Mouse (Mus musculus): ENCODE measurements at regions not wholly inside any gene's neighbourhood (a gene's known extent, or its start where the extent isn't known, plus 50 kb on each side); places are given as distances from the start of the nearest gene placed in this dataset.
A peak's percentile ranks its signal among the peaks of the same experiment; 100 is the strongest.

DNA sequence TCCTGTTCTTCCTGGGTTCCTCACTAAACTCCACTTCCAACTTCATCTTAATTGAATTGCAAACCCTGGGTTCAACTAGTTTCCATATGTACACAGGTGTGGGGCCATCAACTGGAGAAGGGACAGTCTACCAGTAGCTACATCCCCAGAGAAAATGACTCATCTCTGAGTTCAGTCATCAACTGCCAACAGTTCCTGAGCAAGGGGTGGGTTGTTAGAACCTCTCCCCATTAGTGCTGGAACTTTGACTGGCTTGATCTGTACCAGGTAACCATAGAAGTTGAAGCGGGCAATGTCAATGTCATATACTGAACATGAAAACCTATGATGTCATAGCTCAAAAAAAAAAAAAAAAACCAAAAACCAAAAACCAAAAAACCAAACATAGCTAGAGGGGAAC, 69.8 kb downstream of the Gm21750 start:
- WGBS, result 94% methylated on average over 1 of the region's 1 CpGs
- H3K36me3 ChIP-seq (replicated peaks), result no peaks in the 10 kb centered on the region
- H3K4me2 ChIP-seq, result no peak overlapping the region
- H3K27me3 ChIP-seq, result no peaks in the 10 kb centered on the region
- no peak overlapping the region for H3K9ac ChIP-seq
- H3K27ac ChIP-seq, result no peak overlapping the region
- no peak for ATAC-seq (ENCODE audit: low FRiP score)
- H3K4me3 ChIP-seq (replicated peaks), result no peak overlapping the region
- peaks cover 4% of the 10 kb centered on the region; the same call in 1 of the 2 replicates for H3K4me1 ChIP-seq
- no peaks in the 10 kb centered on the region for H3K9me3 ChIP-seq

DNA sequence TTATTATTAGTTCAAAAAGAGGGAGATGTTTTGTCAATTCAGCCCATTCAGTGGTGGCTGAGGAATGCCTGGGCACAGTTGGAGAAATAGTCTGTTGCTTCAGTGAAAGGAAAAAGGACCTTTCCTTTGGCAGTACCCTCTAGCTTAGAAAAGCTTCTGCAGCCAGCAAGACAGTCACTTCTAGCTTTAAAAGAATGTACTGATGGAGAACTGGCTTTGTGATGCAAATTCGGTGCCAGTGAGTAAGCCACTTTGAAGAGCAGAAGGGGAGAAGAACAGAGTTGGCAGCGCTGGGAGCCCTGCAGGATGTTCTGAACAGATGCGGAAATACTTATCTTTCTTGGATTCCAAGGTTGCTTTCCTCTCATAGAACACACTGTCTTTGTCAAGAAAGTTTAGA, 71.1 kb downstream of the Gm21750 start:
- Histone ChIP-seq H3K4me1 (peaks cover 4% of the 10 kb centered on the region; the same call in 1 of the 2 replicates), H3K4me3 (replicated peaks) (no peak overlapping the region), H3K27me3 (no peaks in the 10 kb centered on the region), H3K36me3 (replicated peaks) (no peaks in the 10 kb centered on the region), H3K9ac (no peak overlapping the region), H3K27ac (no peak overlapping the region), H3K4me2 (no peak overlapping the region), H3K9me3 (no peaks in the 10 kb centered on the region)
- 31% methylated on average over 3 of the region's 3 CpGs for WGBS
- ATAC-seq (ENCODE audit: low FRiP score), result no peak

DNA sequence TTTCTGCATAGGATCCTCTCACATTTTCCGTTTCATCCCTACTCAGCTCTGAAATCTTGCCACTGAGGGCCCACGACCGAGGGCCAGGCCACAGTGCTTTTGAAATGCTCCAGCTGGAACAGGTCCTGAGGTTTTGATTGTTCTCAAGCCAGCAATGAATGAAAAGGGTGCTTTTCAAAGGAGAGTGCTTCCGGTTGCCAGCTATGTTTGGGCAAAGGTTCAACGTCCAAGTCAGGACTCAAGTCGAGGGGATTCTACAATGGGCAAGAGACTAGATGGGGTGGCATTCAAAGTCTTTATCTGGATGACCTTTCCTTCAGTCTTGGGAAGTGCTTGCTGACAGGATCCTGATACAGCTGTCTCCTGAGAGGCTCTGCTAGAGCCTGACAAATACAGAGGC, 89.8 kb downstream of the Gm21750 start:
- no peak for ATAC-seq (ENCODE audit: low FRiP score)
- no peak overlapping the region for H3K9ac ChIP-seq
- no peaks in the 10 kb centered on the region for H3K9me3 ChIP-seq
- 74% methylated on average over 6 of the region's 6 CpGs for WGBS
- no peaks in the 10 kb centered on the region for H3K36me3 ChIP-seq (replicated peaks)
- H3K4me2 ChIP-seq, result no peak overlapping the region
- H3K27ac ChIP-seq, result no peak overlapping the region
- no peaks in the 10 kb centered on the region for H3K27me3 ChIP-seq
- H3K4me1 ChIP-seq, result no peaks in the 10 kb centered on the region
- H3K4me3 ChIP-seq (replicated peaks), result no peak overlapping the region

DNA sequence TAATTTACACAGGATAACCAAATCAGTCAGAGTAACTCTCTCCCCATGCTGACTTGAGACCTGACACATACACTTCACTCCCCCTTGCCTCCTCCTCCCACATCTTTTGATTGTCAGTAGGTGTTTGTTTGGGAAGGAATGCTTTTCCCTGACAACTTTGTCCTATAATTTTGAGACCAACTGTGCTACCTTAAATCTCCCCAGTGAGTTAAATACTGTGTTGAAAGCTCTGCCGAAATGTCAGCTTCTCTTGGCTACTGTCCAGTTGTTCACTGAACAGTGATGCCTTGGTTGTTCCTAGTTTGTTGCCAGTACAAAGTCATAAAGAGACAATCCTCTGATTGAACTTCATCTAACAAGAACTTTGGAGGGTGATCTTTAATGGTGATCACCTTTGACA, 99.0 kb downstream of the Gm21750 start:
- Histone ChIP-seq H3K27me3 (no peaks in the 10 kb centered on the region), H3K9me3 (no peaks in the 10 kb centered on the region), H3K4me3 (replicated peaks) (no peak overlapping the region), H3K9ac (no peak overlapping the region), H3K36me3 (replicated peaks) (no peaks in the 10 kb centered on the region), H3K27ac (no peak overlapping the region), H3K4me1 (no peaks in the 10 kb centered on the region), H3K4me2 (no peak overlapping the region)
- no peak for ATAC-seq (ENCODE audit: low FRiP score)
- WGBS, result 74% methylated on average over 1 of the region's 1 CpGs

DNA sequence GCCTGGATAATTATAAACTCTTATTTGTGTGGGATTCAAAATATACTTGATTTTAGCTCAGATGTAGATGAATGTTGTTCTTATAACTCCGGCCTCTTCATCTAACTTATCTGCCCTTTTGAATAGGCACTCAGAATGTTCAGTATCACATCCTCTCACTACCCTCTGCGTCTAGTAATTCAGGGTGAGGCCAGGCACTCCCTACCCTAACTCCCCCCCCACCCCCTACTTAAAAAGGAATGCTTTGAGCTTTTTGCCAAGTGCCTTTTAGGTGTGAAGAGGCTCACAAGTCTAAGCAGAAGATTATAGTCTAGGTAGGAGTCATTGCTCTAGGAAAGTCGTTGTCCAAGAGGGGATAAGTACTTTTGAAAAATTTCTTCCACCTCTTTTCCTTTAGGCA, 111.9 kb downstream of the Gm21750 start:
- ATAC-seq (ENCODE audit: low FRiP score), result no peak
- no peaks in the 10 kb centered on the region for H3K27me3 ChIP-seq
- no peaks in the 10 kb centered on the region for H3K4me1 ChIP-seq
- H3K4me3 ChIP-seq (replicated peaks), result no peak overlapping the region
- no peaks in the 10 kb centered on the region for H3K36me3 ChIP-seq (replicated peaks)
- 78% methylated on average over 3 of the region's 3 CpGs for WGBS
- no peak overlapping the region for H3K4me2 ChIP-seq
- H3K9ac ChIP-seq, result no peak overlapping the region
- H3K27ac ChIP-seq, result no peak overlapping the region
- no peaks in the 10 kb centered on the region for H3K9me3 ChIP-seq

DNA sequence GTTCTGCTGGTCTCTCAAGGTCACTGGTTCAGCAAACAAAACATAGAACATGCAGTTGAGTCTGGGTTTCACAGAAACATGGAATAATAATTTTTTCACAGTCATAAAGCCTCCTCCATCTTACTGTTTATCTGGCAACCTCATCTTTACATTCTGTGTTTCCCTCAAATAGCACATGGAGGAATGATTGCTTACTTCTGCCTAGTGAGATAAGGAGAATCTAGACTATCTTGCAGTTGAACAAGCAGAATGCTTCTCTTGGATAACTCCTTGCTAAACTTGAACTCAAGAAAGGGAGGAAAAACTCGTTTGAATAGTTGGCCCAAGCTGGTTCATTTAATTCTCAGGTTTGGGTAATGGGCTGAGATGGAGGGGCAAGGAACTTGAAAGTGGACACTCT, 112.8 kb downstream of the Gm21750 start:
- no peak overlapping the region for H3K27ac ChIP-seq
- WGBS, result 50% methylated on average over 1 of the region's 1 CpGs
- H3K27me3 ChIP-seq, result no peaks in the 10 kb centered on the region
- H3K9ac ChIP-seq, result no peak overlapping the region
- H3K4me3 ChIP-seq (replicated peaks), result no peak overlapping the region
- no peaks in the 10 kb centered on the region for H3K36me3 ChIP-seq (replicated peaks)
- no peak overlapping the region for H3K4me2 ChIP-seq
- no peaks in the 10 kb centered on the region for H3K4me1 ChIP-seq
- H3K9me3 ChIP-seq, result no peaks in the 10 kb centered on the region
- ATAC-seq (ENCODE audit: low FRiP score), result no peak

DNA sequence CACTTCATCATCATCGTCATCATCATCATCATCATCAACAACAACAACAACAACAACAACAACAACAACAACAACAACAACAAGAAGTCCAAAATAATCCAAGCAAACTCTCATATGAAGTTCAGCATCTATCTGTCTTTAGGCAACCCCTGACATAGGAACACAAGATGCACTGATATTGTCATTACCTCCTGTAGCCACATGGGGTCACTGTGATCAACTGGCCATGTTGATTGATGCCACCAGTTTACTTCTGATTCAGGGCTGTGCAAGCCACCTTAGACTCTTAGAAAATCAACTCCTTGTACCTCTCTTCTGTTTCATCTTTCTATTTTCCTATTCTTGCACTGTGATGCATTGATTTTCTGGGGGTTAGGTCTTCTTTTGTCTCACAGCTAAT, 115.0 kb downstream of the Gm21750 start:
- H3K4me1 ChIP-seq, result no peaks in the 10 kb centered on the region
- H3K4me2 ChIP-seq, result no peak overlapping the region
- no peak overlapping the region for H3K4me3 ChIP-seq (replicated peaks)
- no peak overlapping the region for H3K27ac ChIP-seq
- H3K9ac ChIP-seq, result no peak overlapping the region
- WGBS, result 7% methylated on average over 1 of the region's 1 CpGs
- H3K36me3 ChIP-seq (replicated peaks), result no peaks in the 10 kb centered on the region
- peak; percentile 67 for ATAC-seq (ENCODE audit: low FRiP score)
- no peaks in the 10 kb centered on the region for H3K27me3 ChIP-seq
- no peaks in the 10 kb centered on the region for H3K9me3 ChIP-seq

DNA sequence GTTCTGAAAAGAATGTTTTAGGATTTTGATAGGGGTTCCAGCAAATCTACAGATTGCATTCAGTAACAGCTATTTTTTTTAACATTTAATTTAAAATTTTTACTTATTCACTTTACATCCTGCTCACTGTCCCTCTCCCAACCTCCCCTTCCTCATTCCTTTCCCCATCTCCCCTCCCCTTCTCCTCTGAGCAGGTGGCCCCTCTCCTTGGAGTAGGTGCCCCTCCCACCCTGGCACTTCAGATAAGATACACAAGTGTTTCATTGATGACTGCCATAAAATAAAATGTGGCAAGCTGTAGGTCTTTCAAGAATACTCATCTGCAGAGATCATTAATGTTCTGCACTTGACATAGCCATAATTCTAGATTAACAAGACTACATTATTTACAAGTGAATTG, 146.1 kb downstream of the Gm21750 start:
- Histone ChIP-seq H3K27ac (no peak overlapping the region), H3K9me3 (no peaks in the 10 kb centered on the region), H3K4me2 (no peak overlapping the region), H3K27me3 (no peaks in the 10 kb centered on the region), H3K36me3 (replicated peaks) (no peaks in the 10 kb centered on the region), H3K4me3 (replicated peaks) (no peak overlapping the region), H3K4me1 (no peaks in the 10 kb centered on the region), H3K9ac (no peak overlapping the region)
- ATAC-seq (ENCODE audit: low FRiP score), result no peak

DNA sequence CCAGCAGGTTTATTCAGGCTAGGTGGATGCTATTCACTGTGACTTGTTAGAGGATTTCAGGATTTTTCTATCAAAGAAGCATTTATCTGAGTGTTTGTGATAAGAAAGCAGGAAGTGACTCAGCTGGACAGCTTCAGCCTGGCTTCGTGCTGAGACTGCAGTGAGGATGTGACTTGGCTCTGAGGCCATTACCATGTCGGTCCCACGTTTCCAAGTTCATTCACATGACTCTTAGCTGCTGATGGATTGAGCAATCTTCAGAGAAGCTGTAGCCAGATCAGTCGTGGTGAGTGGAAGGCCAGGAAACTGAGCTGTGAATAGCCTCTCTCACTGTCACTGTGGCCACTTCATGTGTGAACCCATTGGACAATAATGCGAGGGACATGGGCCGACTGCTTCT, 177.9 kb downstream of the Gm21750 start:
- H3K4me2 ChIP-seq, result no peak overlapping the region
- H3K9ac ChIP-seq, result no peak overlapping the region
- no peaks in the 10 kb centered on the region for H3K4me1 ChIP-seq
- H3K27ac ChIP-seq, result no peak overlapping the region
- H3K27me3 ChIP-seq, result no peaks in the 10 kb centered on the region
- no peaks in the 10 kb centered on the region for H3K9me3 ChIP-seq
- H3K36me3 ChIP-seq (replicated peaks), result no peaks in the 10 kb centered on the region
- no peak overlapping the region for H3K4me3 ChIP-seq (replicated peaks)
- 82% methylated on average over 6 of the region's 6 CpGs for WGBS
- no peak for ATAC-seq (ENCODE audit: low FRiP score)

DNA sequence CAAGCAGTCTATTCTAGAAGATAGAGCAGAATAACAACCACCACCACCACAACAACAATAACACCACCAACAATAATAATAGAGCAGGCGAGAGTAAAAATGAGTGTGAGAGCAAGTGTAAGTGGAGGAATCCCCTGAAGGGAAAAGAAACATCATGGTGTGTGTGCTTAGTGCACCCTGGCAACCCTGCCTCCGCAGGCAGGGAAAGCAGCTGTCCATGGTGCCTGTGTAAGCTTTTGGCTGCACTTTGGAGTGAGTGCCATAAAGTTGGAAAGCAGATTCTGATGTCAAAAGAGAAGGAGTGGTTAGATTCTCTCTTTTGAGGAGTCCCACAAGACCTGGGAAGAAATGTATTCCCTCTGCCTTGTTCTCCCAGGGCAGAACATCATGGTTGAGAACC, 200.8 kb downstream of the Gm21750 start:
- Histone ChIP-seq H3K36me3 (replicated peaks) (no peaks in the 10 kb centered on the region), H3K9ac (no peak overlapping the region), H3K4me2 (no peak overlapping the region), H3K4me3 (replicated peaks) (no peak overlapping the region), H3K9me3 (no peaks in the 10 kb centered on the region), H3K27ac (no peak overlapping the region), H3K27me3 (no peaks in the 10 kb centered on the region), H3K4me1 (no peaks in the 10 kb centered on the region)
- no peak for ATAC-seq (ENCODE audit: low FRiP score)
- WGBS, result 34% methylated on average over 2 of the region's 2 CpGs

DNA sequence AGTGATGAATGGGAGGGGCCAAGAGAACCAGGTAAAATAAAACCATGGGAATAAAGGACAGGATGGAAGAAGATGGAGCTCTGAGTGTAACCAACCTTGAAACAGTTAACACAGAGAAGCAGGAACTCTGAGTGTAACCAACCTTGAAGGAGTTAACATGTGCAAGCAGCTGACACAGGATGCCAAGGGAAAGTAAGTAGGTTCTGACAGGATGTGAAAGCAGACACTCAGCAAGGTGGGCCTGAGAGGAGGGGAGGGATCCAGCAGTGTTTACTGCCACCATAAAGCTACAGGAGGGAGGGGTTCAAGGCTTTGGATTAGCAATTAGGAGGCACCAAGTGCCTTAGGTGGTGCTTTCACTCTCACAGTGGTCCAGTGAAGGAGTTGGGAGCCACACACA, 213.3 kb downstream of the Gm21750 start:
- Histone ChIP-seq H3K4me3 (replicated peaks) (no peak overlapping the region), H3K9ac (no peak overlapping the region), H3K9me3 (no peaks in the 10 kb centered on the region), H3K27me3 (no peaks in the 10 kb centered on the region), H3K4me2 (no peak overlapping the region), H3K4me1 (no peaks in the 10 kb centered on the region), H3K27ac (no peak overlapping the region), H3K36me3 (replicated peaks) (no peaks in the 10 kb centered on the region)
- ATAC-seq (ENCODE audit: low FRiP score), result no peak

DNA sequence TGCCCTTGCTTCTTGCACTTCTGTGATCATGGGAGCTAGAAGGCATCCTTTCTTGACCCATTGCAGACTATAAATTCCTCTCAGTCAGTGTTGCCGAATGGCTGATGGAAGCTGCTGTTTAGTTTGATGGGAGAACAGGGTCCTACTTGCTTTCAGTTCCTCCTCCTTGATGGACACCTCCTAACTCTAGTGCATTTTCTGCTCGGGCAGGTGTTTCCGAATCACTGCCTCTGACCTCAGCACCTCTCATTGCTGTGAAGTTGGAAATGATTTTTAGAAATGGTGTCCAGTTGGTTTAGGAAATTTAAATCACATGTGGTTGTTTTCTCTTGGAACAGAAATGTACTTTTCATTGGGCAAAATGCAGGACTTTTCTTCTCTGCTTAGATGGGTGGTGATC, 214.9 kb downstream of the Gm21750 start:
- H3K4me1 ChIP-seq, result no peaks in the 10 kb centered on the region
- H3K36me3 ChIP-seq (replicated peaks), result no peaks in the 10 kb centered on the region
- no peak for ATAC-seq (ENCODE audit: low FRiP score)
- H3K9me3 ChIP-seq, result no peaks in the 10 kb centered on the region
- WGBS, result 85% methylated on average over 3 of the region's 3 CpGs
- no peak overlapping the region for H3K27ac ChIP-seq
- no peak overlapping the region for H3K9ac ChIP-seq
- no peaks in the 10 kb centered on the region for H3K27me3 ChIP-seq
- H3K4me3 ChIP-seq (replicated peaks), result no peak overlapping the region
- H3K4me2 ChIP-seq, result no peak overlapping the region

DNA sequence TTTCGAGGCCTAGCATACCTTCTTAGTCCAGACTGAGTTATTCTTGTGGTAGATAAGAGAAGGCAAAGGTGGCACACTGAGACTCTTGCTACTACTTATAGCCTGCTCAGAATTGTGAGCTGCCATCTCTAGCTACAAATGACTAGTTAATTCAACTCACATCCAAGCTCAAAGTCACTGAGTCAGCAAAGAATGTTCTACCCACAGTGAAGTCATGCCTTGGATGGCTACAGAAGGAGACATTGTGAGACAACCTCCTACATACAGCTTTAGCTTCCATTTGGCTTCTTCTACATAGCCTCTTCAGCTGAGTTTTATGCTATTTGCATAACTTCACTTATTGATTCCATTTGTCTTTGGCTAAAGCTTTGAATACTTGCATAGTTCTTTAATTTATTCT, 217.2 kb downstream of the Gm21750 start:
- 97% methylated on average over 1 of the region's 1 CpGs for WGBS
- no peaks in the 10 kb centered on the region for H3K4me1 ChIP-seq

DNA sequence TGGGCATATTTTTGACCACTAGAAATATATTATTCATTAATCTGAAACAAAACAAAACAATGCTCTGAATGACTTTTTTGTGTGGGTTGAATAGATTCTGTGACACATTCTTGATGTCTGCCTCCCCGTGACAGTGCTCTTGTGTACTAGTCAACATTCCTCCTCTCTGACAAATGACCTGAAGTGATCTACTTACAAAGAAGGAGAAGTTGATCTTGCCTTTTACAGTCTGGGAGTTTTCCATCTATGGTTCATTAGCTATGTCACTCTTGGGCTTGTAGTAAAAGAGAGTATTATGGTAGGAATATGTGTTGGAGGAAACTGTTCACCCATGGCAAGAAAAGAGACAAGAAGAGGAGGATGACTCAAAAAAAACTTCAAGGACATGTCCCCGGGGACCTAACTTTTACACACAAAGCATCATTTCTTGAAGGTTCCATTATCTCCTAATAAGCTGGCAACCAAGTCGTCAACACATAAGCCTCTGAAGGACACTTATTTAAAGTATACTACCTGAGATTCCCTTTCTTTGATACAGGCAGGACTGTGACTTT, 217.9 kb downstream of the Gm21750 start:
- no peaks in the 10 kb centered on the region for H3K36me3 ChIP-seq (replicated peaks)
- ATAC-seq (ENCODE audit: low FRiP score), result no peak
- no peak overlapping the region for H3K27ac ChIP-seq
- H3K4me1 ChIP-seq, result no peaks in the 10 kb centered on the region
- H3K9ac ChIP-seq, result no peak overlapping the region
- H3K9me3 ChIP-seq, result no peaks in the 10 kb centered on the region
- H3K4me2 ChIP-seq, result no peak overlapping the region
- no peaks in the 10 kb centered on the region for H3K27me3 ChIP-seq
- 76% methylated on average over 3 of the region's 3 CpGs for WGBS
- no peak overlapping the region for H3K4me3 ChIP-seq (replicated peaks)

More for the DNA sequence above, 217.2 kb downstream of the Gm21750 start:
- no peak overlapping the region for H3K4me3 ChIP-seq (replicated peaks)
- H3K27ac ChIP-seq, result no peak overlapping the region
- no peak overlapping the region for H3K9ac ChIP-seq
- no peaks in the 10 kb centered on the region for H3K36me3 ChIP-seq (replicated peaks)
- H3K4me2 ChIP-seq, result no peak overlapping the region
- no peaks in the 10 kb centered on the region for H3K9me3 ChIP-seq
- no peaks in the 10 kb centered on the region for H3K27me3 ChIP-seq
- no peak for ATAC-seq (ENCODE audit: low FRiP score)

Data from forebrain, embryonic 12.5 days (tissue).